Mouse (Mus musculus) neural tube, embryonic 10.5 days (tissue): ENCODE data around the gene Vangl1.

ENCODE experiments used
- DNase-seq: peaks from one replicate; pipeline ENCODE4 v3.0.0-alpha.2; 2017; ENCODE audit warnings: low spot score; ENCODE audit errors: extremely low spot score

Vangl1 gene

DNA sequence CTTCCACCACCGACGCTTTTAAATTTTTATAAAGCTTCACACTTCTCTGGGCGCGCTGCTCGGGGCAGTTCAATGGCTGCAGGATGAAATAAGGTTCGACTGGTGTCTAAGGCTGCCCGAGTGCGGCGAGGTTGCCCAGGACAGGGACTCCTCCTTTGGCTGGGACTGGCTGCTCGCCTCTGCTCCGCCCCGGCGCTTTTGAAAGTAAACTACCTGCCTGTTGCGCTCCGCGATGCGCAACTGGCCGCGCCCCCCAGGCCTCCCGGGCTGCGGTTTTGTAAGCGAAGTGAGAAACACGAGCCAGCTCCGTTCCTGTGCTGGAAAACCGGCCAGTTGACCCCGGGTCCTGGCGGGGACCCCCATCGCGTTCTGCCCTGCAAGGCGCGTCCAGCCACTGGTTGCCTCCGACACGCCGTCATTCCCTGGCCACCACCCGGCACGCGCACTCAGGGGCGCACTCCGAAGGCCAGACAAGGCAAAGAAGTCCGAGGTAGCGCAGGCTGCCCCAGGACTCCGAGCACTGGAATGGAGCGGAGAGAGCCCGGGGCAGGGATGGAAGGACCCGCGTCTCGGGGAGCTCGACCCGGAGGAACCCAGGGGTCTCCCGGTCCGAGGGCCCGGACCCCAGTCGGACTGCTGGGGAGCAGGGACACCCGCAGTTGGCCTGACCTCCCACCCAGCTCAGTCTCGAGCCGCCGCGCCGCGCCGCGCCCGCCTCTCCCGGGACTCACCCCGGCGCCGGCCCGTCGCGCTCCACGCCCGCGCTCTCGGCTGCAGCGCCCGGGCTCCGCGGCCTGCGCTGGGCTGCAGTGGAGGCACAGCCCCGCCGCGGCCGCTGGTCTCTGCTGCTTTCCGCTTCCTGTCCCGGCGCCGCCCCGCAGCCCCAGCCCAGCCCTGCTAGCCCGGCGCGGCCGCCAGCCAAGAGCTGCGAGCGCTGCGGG is at the start of gene Vangl1:
Gene Vangl1, minus strand, starts transcription at position 913 of the 941 bp plus-strand sequence.
- peak; percentile 83 for DNase-seq

DNA sequence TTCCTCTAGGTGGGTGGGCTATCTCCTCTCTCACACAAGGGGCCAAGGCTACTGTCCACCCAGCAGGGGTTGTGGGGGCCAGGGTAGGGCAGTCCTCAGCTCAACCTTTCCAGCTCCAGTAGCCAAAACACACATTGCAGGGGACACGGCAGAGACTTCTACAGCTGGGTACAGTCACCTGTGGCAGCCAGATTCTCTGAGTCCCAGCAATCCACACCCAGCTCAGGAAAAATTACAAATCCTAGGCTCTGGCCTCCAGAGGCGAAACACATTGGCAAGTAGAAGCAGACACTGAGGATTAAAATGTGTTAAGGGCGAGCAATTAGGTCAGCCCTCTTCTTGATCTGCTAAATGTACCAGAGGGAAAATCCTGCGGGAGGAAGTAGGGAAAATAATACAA is 49.1 kb upstream of the Vangl1 start:
- DNase-seq: no peak

DNA sequence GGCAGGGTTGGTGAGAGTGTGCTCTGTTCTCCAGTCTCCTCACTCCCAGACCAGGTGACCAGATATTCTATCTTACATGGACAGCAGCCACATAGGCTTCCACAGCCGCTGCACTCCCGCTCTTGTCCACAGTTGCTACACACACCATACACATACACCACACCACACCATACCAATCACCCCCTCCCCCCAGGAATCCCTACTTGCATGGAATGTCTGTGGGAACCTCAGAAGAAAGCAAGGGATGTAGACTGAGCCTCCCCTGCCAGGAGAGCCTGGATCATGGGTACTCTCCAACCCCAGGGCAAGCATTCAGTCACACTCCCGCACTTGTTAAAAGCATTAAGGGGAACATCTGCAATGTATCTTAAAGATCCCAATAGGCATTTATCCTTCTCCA is 48.4 kb upstream of the Vangl1 start:
- DNase-seq: no peak

DNA sequence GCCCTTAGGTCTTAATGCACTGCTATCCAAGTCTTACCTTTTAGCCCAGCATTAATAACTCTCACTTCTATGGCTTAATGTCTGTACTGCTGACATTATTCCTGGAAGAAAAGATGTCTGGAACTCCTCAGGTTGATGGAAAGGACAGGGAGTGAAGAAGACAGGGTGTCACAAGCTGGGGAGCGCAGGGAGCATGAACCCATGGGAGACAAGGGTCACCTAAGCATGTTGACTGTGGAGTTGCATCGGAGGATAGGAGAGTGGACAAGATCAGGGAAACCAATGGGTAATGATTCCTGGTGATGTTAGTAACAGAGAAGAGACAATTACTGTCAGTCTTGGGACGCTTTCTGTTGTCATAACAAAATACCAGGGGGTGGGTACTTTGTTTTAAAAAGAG is 46.4 kb upstream of the Vangl1 start:
- DNase-seq: no peak

DNA sequence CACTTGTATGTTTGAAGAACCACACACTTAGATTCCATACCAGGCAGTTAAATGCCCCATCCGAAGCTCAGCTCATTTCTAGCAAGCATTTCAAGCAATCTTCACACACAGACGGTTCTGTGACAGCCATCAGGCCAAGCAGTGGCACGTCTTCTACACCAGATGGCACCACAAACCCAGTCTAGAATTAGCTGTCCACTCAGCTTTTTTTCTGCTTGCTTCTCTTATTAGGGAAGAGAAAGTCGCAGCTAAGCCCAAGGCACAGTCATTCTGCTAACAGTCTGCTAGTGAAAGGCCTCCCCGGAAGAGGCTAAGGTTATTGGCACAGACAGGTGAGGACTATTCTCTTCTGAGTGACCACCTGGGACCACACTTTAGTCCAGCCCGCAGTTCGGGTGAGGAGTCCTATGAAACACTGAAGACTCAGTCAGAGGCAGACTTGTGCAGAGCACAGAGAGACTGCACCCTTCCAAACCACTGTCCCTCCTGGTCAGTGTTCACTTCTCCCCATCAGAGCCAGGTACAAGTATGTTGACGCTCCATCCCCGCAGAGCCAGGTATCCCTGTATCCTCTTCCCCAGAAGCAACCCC is 45.0 kb upstream of the Vangl1 start:
- DNase-seq: no peak

DNA sequence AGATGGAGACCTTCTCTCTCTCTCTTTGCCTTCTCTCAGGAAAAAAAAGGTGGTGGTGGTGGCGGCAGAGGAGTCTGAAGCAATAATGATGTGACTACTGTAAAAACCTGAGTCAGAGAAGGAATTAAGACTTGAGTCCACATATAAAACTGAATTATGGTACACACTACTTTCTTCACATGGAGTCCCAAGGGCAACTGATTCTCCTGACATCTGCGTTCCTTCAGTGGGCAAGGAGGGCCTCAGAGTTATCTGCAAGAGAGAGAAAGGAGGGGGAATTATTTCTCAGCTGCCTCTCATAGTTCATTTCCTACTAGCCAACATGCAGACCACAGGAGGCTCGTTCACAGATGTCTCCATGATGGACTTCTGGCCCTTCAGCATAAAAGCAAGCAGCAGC is 40.1 kb upstream of the Vangl1 start:
- DNase-seq: no peak

DNA sequence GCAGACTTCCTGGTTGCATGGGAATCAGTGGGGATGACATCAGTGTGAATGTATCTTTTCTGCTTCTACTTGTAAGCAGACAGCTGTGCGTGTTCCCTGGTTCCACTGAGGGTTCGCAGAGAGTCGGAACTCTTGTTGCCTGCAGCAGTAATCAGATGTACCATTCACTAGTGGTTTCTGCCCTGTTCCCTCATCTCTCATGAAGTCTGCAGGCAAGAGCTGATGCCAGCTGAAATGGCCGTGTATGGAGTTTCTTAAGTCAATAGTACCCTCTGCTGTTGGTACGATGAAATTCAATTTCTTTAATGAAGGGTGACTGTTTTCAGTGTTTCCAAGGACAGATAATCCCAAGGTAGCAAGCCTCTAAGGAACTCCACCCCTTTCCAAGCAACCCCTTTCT is 38.4 kb upstream of the Vangl1 start:
- no peak for DNase-seq

DNA sequence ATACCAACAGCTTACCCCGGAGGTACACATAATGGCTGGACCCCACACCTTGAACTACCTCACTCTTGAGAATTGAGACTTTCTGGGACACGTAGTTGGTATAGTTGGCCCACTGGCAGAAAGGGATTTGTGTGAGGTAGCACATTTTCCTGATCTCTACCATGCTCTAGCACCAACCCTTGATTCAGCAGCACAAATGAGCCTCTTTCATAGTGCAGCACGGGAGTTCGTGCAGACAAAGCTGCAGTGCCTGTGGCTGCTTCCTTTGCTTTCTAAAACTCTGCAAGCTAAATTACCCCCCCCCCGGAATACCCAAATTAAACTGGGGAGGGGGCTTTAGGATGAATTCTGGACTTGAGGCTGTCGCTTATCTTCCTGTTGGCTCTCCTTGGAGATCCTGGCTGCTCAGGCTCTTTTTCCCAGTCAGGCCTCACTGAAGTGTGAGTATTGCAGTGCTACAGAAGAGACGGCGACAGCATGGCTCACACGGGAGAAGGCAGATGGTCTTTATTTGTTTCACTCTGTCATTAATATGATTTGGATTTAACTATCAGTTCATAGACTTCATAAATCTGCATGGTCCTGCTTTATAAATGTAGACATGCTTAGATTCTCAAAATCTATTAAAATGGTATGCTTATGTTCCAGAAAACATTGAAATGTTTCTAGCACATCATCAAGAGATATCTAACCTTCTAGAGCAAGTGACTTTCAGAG is 27.1 kb upstream of the Vangl1 start:
- DNase-seq: no peak

DNA sequence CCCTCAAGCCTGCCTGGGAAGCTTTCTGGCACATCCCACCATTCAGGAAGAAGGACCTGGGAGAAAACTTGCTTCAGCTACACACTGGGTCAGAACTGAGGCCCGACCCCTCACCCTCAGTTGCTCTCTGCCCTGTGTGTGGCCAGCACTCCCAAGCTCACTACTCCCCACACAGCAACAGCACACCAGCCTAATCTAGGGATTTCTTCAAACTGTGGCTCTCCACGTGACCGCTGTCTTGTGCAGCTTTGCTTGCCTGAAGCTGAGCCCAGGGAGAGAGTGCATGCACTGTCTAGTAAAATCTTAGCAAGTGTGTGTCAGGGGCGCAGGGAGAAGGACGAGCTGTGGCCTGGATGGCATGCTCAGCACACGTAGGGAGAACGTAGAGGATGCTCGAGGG is 18.3 kb upstream of the Vangl1 start:
- DNase-seq: no peak

DNA sequence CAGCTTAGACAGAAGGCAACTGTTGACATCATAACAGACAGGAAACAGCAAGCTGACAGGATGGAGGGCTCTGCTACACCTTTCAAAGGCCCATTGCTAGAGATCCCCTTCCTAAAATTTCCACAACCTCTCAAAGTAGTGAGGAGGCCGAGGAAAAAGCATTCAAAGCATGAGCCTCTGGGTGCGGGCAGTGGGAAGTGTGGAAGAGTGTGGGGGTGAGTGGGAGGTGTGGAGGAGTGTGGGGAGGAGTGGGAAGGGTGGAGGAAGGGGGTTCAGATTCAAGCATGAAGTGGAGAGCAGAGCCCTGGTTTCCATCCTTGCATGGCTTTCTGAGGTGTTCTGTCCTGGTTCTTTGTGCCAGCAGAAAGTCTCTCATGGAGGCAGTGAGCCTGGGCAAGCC is 13.8 kb upstream of the Vangl1 start:
- DNase-seq: peak; percentile 8

DNA sequence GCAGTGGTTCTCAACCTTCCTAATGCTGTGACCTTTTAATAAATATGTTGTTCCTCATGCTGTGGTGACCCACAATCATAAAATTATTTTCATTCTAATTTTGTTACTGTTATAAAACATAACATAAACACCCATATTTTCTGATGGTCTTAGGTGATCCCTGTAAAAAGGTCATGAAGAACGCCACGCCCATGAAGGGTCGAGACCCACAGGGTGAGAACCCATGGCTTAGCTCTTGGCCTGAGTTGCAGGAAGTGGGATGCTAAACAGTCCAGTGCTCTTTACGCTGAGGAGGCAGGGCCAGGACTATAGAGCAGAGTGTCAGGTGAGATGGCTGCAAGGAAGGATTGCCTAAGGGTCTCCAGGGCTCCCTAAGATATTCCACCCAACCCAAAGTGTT is 10.2 kb upstream of the Vangl1 start:
- peak; percentile 9 for DNase-seq

DNA sequence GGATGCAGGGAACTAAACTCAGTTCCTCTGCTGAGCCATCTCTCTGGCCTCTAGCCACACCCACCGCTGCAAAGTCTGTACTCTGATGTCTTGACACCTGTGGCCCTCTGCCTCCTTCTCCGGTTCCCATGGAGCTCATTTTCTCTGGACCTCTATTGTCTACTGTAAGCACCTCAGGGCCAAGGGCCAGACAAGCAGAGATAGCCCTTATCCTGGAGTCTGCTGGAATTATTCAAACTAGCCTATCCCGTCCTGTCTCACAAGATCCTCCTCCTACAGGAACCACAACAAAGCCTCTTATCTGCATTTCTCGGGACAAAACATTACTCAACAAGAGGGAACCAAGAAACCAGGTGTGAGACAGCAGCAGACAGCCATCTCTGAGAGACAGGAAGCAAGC is 9.8 kb upstream of the Vangl1 start:
- peak; percentile 10 for DNase-seq

DNA sequence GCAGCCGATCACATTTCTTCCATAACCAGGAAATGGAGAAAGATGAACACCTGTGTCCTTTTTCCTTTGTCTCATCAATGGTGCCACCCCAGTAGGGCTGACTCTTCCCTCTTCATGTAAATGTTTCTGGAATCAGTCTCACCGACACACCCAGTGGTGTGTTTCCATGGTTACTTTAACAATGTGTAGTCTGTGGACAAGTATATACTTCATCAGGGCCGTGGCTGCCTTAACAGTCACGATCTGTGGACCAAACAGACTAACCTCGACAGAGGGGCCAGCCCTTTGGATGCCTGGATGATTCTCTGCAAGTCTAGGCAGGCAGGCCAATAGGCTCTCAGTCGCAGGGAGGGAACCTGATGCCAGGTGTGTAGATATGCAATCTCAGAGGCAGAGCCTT is 8.4 kb upstream of the Vangl1 start:
- DNase-seq: peak; percentile 12

DNA sequence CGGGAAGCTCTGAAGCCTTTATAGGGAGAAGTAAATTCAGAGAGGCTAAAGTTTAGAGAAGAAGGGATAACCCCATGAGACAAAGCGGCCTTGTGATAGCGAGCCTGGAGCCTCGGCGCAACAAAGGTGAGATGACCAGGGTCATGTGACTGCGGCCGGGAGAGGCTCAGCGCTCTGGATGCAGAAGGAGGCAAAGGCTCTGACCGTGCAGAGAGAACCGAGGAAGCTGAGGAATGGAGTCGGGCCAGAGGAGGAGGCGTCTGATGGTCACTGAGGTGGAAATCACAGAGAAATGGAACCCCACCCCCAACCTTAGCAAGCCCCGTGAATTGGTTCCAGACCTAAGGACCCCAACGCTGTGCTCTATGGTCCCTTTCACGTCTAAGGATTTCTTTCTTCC is 7.8 kb upstream of the Vangl1 start:
- peak; percentile 10 for DNase-seq

DNA sequence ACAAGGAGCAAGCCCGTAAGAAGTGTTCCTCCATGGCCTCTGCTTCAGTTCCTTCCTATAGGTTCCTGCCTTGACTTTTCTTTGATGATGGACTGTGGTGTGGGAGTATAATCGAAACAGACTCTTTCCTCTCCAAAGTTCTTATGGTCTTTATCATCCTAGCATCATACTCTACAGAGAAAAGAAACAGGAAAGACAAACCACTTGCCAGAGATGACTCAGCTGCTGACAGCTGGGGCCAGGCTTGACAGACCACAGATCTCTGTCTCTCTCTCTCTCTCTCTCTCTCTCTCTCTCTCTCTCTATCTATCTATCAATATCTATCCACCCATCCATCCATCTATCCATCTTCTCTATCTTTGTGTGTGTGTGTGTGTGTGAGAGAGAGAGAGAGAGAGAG is 6.8 kb upstream of the Vangl1 start:
- DNase-seq: no peak

DNA sequence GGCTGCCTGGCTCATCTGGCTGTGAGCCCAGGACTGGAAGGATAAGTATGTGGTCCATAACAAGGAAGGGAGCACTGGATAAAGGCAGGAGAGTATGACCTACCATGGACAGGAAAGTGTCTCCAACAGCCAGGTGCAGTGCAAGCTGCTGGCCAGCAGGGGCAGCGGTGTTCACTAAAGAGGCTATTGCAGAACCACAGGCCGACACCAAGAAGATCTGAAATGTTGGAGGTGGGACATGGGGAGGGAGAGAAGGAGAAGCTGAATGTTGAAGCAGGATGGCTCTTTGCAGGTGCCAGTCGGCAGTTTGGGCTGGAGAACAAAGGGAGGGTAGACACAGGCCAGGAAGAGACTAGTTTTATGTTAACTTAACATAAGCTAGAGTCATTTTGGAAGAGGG is 6.3 kb upstream of the Vangl1 start:
- DNase-seq: no peak

DNA sequence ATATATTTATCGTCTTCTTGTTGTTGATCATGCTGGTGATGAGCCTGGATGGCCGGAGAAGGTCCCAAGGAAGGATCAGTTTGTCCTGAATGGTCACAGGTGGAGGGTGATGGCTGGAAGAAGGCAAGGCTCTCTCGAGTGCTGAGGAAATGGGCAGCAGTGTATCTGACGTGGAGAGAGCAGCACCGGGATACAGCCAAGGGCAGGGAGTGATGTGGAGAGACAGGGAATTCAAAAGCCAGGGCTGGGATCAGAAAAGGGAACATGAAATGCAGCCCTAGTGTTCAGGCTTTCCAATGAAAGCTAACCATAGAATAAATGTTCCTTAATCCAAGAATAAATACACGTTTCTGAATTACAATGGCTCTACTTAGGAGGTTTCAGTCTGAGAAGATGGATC is 4.4 kb upstream of the Vangl1 start:
- no peak for DNase-seq

DNA sequence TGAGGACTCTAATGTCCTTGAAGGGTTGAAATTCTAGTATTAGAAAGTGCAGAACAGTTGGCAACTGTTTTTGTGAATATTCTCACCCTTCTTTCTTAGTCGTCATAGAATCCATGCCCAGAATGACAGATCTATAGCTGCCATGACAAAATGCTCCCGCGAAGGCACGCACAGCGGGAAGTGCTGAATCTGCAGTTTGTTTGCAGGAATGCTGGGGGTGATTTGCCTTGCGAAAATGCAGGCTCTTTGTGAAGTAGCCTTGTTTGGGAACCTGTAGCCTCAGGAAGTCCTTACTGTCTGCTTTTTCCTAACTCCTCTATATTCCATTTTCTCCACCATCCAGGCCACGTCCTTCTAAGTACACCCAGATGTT is 951 bp upstream of the Vangl1 start:
- no peak for DNase-seq

DNA sequence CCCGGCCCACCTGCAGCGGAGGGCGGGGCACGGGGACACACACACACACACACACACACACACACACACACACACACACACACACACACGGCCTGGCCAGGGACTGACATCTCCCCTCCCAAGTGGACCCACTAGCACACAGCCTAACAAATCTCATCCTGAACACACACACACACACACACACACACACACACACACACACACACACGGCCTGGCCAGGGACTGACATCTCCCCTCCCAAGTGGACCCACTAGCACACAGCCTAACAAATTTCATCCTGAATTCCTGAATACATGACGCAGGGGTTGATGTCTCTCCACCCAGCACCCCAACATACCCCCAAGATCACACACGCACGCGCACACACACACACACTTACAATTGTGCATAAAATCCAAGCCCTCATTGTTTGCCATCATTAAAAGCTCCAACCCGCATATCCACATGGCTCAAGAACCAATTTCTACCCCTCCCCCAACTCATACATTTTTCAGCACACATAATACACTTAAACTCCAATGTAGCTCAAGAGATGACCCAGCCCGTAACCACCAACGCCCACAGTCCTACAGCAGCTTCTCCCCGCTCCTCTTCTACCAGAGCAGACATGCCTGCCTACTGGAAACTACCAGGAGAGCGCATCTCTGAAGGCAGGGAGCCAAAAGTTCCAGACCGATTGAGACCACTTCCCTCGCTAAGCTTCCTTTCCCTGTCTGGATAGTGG is 403 bp upstream of the Vangl1 start:
- DNase-seq: peak; percentile 56

DNA sequence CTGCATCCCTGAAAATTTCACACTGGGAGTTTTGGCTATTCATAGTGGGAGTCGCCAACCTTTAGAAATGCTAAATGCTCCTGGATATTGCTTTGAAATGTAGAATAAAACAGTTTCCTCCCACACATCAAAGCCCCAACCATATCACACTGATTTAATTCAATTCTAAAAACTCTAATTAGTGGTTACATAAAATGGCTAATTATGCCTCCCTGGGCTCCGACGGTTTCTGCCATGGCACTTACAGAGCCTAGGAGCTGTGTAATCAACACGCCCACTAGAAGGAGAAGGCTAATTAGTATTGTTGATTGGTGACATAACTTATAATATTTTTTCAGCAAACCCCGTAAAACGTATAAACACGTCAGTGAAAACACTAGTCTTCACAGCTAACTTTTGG is 1.4 kb downstream of the Vangl1 start:
- DNase-seq: no peak

DNA sequence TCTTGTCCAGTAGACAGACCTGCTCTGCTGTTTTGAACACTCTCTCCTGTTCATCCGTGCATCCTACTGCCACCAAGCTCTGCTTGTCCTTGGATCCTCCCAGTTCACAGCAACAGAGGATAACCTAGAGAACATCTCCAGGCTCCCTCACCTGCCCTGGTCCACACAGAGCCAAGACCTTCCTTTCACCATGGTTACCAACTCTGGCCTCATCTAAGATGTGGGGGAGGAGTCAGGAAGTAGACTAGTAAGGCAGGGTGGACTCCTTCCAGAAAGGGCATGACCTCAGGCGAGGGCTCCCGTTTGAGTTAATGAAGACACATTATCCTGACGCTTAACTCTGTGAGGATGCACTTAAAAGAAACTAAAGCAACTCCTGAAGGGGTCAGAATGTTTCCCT is 4.5 kb downstream of the Vangl1 start:
- no peak for DNase-seq

DNA sequence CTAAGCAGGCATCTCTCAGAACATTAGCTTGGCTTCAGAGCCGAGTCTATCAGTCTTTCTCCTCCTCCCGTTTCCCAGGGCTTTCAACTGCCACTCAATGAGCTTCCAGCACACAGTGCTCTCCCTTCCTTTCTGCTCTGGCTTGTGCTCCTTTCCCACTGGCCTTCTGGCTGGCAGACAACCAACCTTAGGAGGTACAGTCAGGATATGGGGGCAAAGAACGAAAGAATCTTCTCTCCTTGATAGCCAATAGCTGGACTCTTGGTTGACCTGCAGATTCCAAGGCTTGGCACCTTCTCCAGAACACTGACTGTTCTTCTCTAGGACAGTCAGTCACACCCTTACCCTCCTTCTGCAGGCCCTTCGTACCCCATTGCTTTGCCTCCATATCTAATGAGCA is 5.3 kb downstream of the Vangl1 start:
- no peak for DNase-seq
